18 mouse cellular contexts compared by ENCODE assay signal in genomic region chr10:111544311-111544710, GRCm38 (mm10). TPM values are rescaled to one million over a fixed set of nuclear protein-coding genes. Genes with fewer than 3 reads are reported as not detected.
DNase-seq lines count a peak whose midpoint lies in the region; ATAC-seq and TF ChIP-seq lines count a peak whose summit lies in the region.
"Had no signal": no experiment of that assay in that cellular context is flagged by ENCODE, and none has a peak within 500 bp of the region (broad histone marks: within the 10 kb centered on the region; RNA-seq: fewer than 3 reads in every experiment).

No protein-coding gene starts in this region.

- no peak overlapping the region for H3K4me2 ChIP-seq in heart, embryonic 11.5 days
- no peak overlapping the region for H3K4me2 ChIP-seq in liver, postnatal 0 days (ENCODE audit: low read depth, low read length)
- H3K4me2 ChIP-seq: forebrain, embryonic 15.5 days; heart, embryonic 12.5 days; limb, embryonic 15.5 days; lung, embryonic 14.5 days; midbrain, embryonic 11.5 days; neural tube, embryonic 12.5 days had no signal

- WGBS in heart, embryonic 11.5 days (ENCODE audit: insufficient replicate concordance), result 62% methylated on average over 4 of the region's 4 CpGs
- 20% methylated on average over 4 of the region's 4 CpGs for WGBS in liver, adult 2 months
- WGBS in liver, postnatal 0 days (ENCODE audit: insufficient replicate concordance), result 59% methylated on average over 4 of the region's 4 CpGs

- no peak overlapping the region for H3K9ac ChIP-seq in heart, embryonic 11.5 days (ENCODE audit: low read depth, low read length)
- H3K9ac ChIP-seq in liver, adult 2 months (ENCODE audit: low read depth, low read length), result no peak overlapping the region
- H3K9ac ChIP-seq in liver, postnatal 0 days (replicated peaks), result no peak overlapping the region
- H3K9ac ChIP-seq in MEL (ENCODE audit: control insufficient read depth, low read depth, low read length, poor library complexity, severe bottlenecking), result no peak overlapping the region
- H3K9ac ChIP-seq: forebrain, embryonic 15.5 days; heart, embryonic 12.5 days; limb, embryonic 15.5 days; lung, embryonic 14.5 days; neural tube, embryonic 12.5 days had no signal

- TF ChIP-seq RAD21 in MEL (IDR thresholded peaks at IDR 0.05; ENCODE audit: low read depth, low read length), result no peak

- peaks cover 9% of the 10 kb centered on the region for H3K4me1 ChIP-seq in heart, embryonic 11.5 days (ENCODE audit: control insufficient read depth, insufficient read depth, low read length)
- H3K4me1 ChIP-seq in liver, adult 2 months (ENCODE audit: control insufficient read depth, insufficient read depth, low read length), result peaks cover 5% of the 10 kb centered on the region; the same call in 1 of the 2 replicates
- H3K4me1 ChIP-seq in liver, postnatal 0 days (ENCODE audit: insufficient read depth), result peaks cover 28% of the 10 kb centered on the region
- H3K4me1 ChIP-seq in MEL (ENCODE audit: control insufficient read depth in 1 of 2, insufficient read depth in 2 of 2, low read length in 2 of 2), result peaks cover 10 to 28% of the 10 kb centered on the region in 2 experiments

- no peak for DNase-seq in heart, adult 11 months
- DNase-seq in liver, adult 2 months (ENCODE audit: extremely low read depth, low read depth, low spot score), result no peak
- DNase-seq in liver, postnatal 0 days, result no peak
- DNase-seq in MEL (ENCODE audit: low read depth, low spot score), result peak; percentile 36
- DNase-seq in right cerebral cortex, adult 18-20 months, result no peak
- no peak for DNase-seq in urinary bladder, postnatal 4 days (ENCODE audit: low spot score in 2 of 2)
- DNase-seq: cerebellum, adult 9-10 months; right cerebral cortex, postnatal 14 days had no signal

- no peaks in the 10 kb centered on the region for H3K36me3 ChIP-seq in heart, embryonic 11.5 days (ENCODE audit: control insufficient read depth, insufficient read depth, low read length)
- H3K36me3 ChIP-seq in liver, adult 2 months (ENCODE audit: control insufficient read depth, insufficient read depth, low read length), result no peaks in the 10 kb centered on the region
- H3K36me3 ChIP-seq in liver, postnatal 0 days (replicated peaks; ENCODE audit: insufficient read depth, low read length), result no peaks in the 10 kb centered on the region
- H3K36me3 ChIP-seq in MEL (ENCODE audit: control insufficient read depth in 1 of 2, insufficient read depth in 2 of 2, low read length in 2 of 2), result peaks cover 0 to 22% of the 10 kb centered on the region in 2 experiments; a peak in 2 of 4 replicates
- H3K36me3 ChIP-seq: forebrain, embryonic 15.5 days; heart, embryonic 12.5 days; limb, embryonic 15.5 days; neural tube, embryonic 12.5 days had no signal

- no peaks in the 10 kb centered on the region for H3K79me2 ChIP-seq in liver, adult 2 months (ENCODE audit: control insufficient read depth, insufficient read depth, low read length)
- no peaks in the 10 kb centered on the region for H3K79me2 ChIP-seq in MEL (ENCODE audit: control insufficient read depth, insufficient read depth, low read length, poor library complexity)

- ATAC-seq in heart, embryonic 11.5 days (replicated peaks; ENCODE audit: insufficient number of reproducible peaks, low FRiP score, low TSS enrichment), result no peak
- ATAC-seq in liver, postnatal 0 days, result no peak
- ATAC-seq in megakaryocyte-erythroid progenitor cell, adult 5-6 weeks (replicated peaks; ENCODE audit: low FRiP score, low TSS enrichment, poor library complexity, severe bottlenecking), result 0 out of 2 replicates have a peak, but pooled peaks have one; percentile 7
- ATAC-seq: activated CD4-positive, CD25-positive, alpha-beta regulatory T cell, adult 4 months had no signal

- TF ChIP-seq CTCF in liver, adult 2 months (IDR thresholded peaks at IDR 0.05; ENCODE audit: low read depth, low read length), result no peak
- TF ChIP-seq CTCF in liver, postnatal 0 days (IDR thresholded peaks at IDR 0.05; ENCODE audit: low read depth), result no peak
- TF ChIP-seq CTCF in MEL (IDR thresholded peaks at IDR 0.05 in 2 of 3, conservative IDR thresholded peaks at IDR 0.05 in 1 of 3; ENCODE audit: control insufficient read depth in 1 of 3, insufficient read depth in 1 of 3, low read depth in 2 of 3, low read length in 3 of 3, poor library complexity in 1 of 3, severe bottlenecking in 1 of 3), result no peak

- no peak for TF ChIP-seq POLR2A in liver, adult 2 months (IDR thresholded peaks at IDR 0.05; ENCODE audit: extremely low read depth, insufficient read depth, low read length)
- no peak for TF ChIP-seq POLR2A in MEL (IDR thresholded peaks at IDR 0.05; ENCODE audit: control insufficient read depth in 1 of 2, insufficient read depth in 1 of 2, low read depth in 1 of 2, low read length in 2 of 2, poor library complexity in 1 of 2)

- no peak overlapping the region for H3K4me3 ChIP-seq in heart, embryonic 11.5 days (ENCODE audit: low read depth, low read length)
- no peak overlapping the region for H3K4me3 ChIP-seq in liver, adult 2 months (ENCODE audit: insufficient read depth, low read depth, low read length)
- no peak overlapping the region for H3K4me3 ChIP-seq in liver, postnatal 0 days (ENCODE audit: low read depth, low read length)
- H3K4me3 ChIP-seq in MEL (ENCODE audit: control insufficient read depth in 1 of 2, insufficient read depth in 1 of 2, low read depth in 2 of 2, low read length in 2 of 2), result no peak overlapping the region
- H3K4me3 ChIP-seq: erythroblast, embryonic 14.5 days; forebrain, embryonic 15.5 days; heart, embryonic 12.5 days; limb, embryonic 15.5 days; neural tube, embryonic 12.5 days had no signal

- no peaks in the 10 kb centered on the region for H3K9me3 ChIP-seq in heart, embryonic 11.5 days (replicated peaks; ENCODE audit: control insufficient read depth, low read length)
- no peaks in the 10 kb centered on the region for H3K9me3 ChIP-seq in liver, postnatal 0 days (ENCODE audit: low read length)
- no peaks in the 10 kb centered on the region for H3K9me3 ChIP-seq in MEL (replicated peaks; ENCODE audit: insufficient read depth, low read length)
- H3K9me3 ChIP-seq: forebrain, embryonic 15.5 days; heart, embryonic 12.5 days; limb, embryonic 15.5 days; neural tube, embryonic 12.5 days had no signal

- peak overlapping the region; percentile 8; the same call in 1 of the 2 replicates for H3K27ac ChIP-seq in heart, embryonic 11.5 days (ENCODE audit: low read depth, low read length)
- peak overlapping the region; percentile 21; the same call in 1 of the 2 replicates for H3K27ac ChIP-seq in liver, adult 2 months (replicated peaks; ENCODE audit: insufficient read depth, low read depth, low read length)
- no peak overlapping the region; the same call in 1 of the 2 replicates for H3K27ac ChIP-seq in liver, postnatal 0 days (ENCODE audit: low read depth)
- no peak overlapping the region for H3K27ac ChIP-seq in MEL (ENCODE audit: control insufficient read depth, low read depth, low read length)
- H3K27ac ChIP-seq: forebrain, embryonic 15.5 days; limb, embryonic 15.5 days; neural tube, embryonic 12.5 days had no signal

- H3K27me3 ChIP-seq in heart, embryonic 11.5 days (ENCODE audit: control insufficient read depth, insufficient read depth, low read length), result no peaks in the 10 kb centered on the region
- no peaks in the 10 kb centered on the region for H3K27me3 ChIP-seq in liver, adult 2 months (ENCODE audit: control insufficient read depth, insufficient read depth, low read length)
- no peaks in the 10 kb centered on the region for H3K27me3 ChIP-seq in liver, postnatal 0 days (ENCODE audit: insufficient read depth, low read length)
- H3K27me3 ChIP-seq in MEL (ENCODE audit: control insufficient read depth in 1 of 2, insufficient read depth in 2 of 2, low read length in 2 of 2), result no peaks in the 10 kb centered on the region
- H3K27me3 ChIP-seq: forebrain, embryonic 15.5 days; heart, embryonic 12.5 days; limb, embryonic 15.5 days; neural tube, embryonic 12.5 days had no signal

- no peak for TF ChIP-seq EP300 in liver, postnatal 0 days (IDR thresholded peaks at IDR 0.05; ENCODE audit: low read depth)
- TF ChIP-seq EP300 in MEL (IDR thresholded peaks at IDR 0.05; ENCODE audit: low read depth in 1 of 2, low read length in 2 of 2), result peak in 1 of 2 experiments; percentile 23; a peak in 1 of 4 replicates

TF ChIP-seq in MEL, 35 proteins besides CTCF, POLR2A, EP300 and RAD21:
- no peak for TF ChIP-seq MYC (IDR thresholded peaks at IDR 0.05; ENCODE audit: low read depth, low read length)
- TF ChIP-seq ZMIZ1 (IDR thresholded peaks at IDR 0.05; ENCODE audit: low read depth, low read length), result no peak
- no peak for TF ChIP-seq SIN3A (IDR thresholded peaks at IDR 0.05; ENCODE audit: low read length)
- 0 out of 2 replicates have a peak, but pooled peaks have one; percentile 5 for TF ChIP-seq ETS1 (IDR thresholded peaks at IDR 0.05; ENCODE audit: low read depth, low read length)
- no peak for TF ChIP-seq GATA1 (IDR thresholded peaks at IDR 0.05; ENCODE audit: low read depth, low read length)
- no peak for TF ChIP-seq MAZ (IDR thresholded peaks at IDR 0.05; ENCODE audit: low read depth, low read length)
TF ChIP-seq in MEL: peak in this region for 1.

RNA-seq across cellular contexts. Expression of gene Phlda1, which starts 38.2 kb away (rescaled TPM):
- polyA plus RNA-seq in heart, embryonic 11.5 days (2014; fragmentation: Nextera tagmentation; extraction: Ambion mirVana), result 20.9 and 22.2 TPM in 2 replicates
- total RNA-seq in liver, adult 2 months (2014; rRNA removed), result 11.2 and 11.5 TPM in 2 replicates
- polyA plus RNA-seq in liver, adult 2 months (2012; rRNA removed), result 30.2 and 51.0 TPM in 2 replicates
- 29.6 and 32.1 TPM in 2 replicates for polyA plus RNA-seq in liver, postnatal 0 days (2015; fragmentation: Nextera tagmentation; extraction: Ambion mirVana)
- 0.27 and 0.39 TPM in 2 replicates for total RNA-seq in MEL (2012; rRNA removed)
- 1 to 10 TPM in 1 of 2 experiments, not detected in 1; 3.4 TPM for polyA plus RNA-seq in MEL (2012; ENCODE audit: insufficient read depth in 1 of 2, insufficient read length in 2 of 2, low read depth in 1 of 2, low replicate concordance in 2 of 2, missing spikeins in 1 of 2)
- 0.31 TPM in 1 of 2 replicates, not detected in the other for total RNA-seq in megakaryocyte-erythroid progenitor cell, adult 5-6 weeks (2014; fragmentation: Nextera tagmentation)
- total RNA-seq in megakaryocyte-erythroid progenitor cell, adult 5-6 weeks (2017), result 1.5 and 5.7 TPM in 2 replicates

Comparison
In these comparisons a context has a peak if more than half of its experiments do, and no peak if none do; other contexts are left out.
1. H3K27ac ChIP-seq: peak in heart, embryonic 11.5 days (single experiment) and liver, adult 2 months (single experiment); none in liver, postnatal 0 days (single experiment) and MEL (single experiment).